Mouse (Mus musculus) erythroid progenitor cell, adult 5-6 weeks (primary cell): ENCODE data around the gene Tlr3. TPM values are rescaled to one million over a fixed set of nuclear protein-coding genes. Genes with fewer than 3 reads are reported as not detected.

Experiments
- ATAC-seq: replicated peaks from 2 replicates; pipeline ENCODE4 v1.8.0; 2016; ENCODE audit warnings: moderate number of reproducible peaks, mild to moderate bottlenecking, moderate TSS enrichment, inconsistent platforms; ENCODE audit not compliant: poor library complexity, low FRiP score, severe bottlenecking
- total RNA-seq, 2 experiments: library from RNA; stranded (forward) in 1 of 2; stranded (reverse) in 1 of 2; fragments of 150-400 nt in 1 of 2; fragments of 186-747, 209-891 nt in 1 of 2; gene quantifications; 2 replicates each; pipeline versions ENCODE4 v1.2.3 to v1.2.4; 2015 to 2017; ENCODE audit warnings: low replicate concordance in 2 of 2

Gene Tlr3
- total RNA-seq, 2 experiments from 2014 or later: 0.68 TPM; not detected in 1

DNA sequence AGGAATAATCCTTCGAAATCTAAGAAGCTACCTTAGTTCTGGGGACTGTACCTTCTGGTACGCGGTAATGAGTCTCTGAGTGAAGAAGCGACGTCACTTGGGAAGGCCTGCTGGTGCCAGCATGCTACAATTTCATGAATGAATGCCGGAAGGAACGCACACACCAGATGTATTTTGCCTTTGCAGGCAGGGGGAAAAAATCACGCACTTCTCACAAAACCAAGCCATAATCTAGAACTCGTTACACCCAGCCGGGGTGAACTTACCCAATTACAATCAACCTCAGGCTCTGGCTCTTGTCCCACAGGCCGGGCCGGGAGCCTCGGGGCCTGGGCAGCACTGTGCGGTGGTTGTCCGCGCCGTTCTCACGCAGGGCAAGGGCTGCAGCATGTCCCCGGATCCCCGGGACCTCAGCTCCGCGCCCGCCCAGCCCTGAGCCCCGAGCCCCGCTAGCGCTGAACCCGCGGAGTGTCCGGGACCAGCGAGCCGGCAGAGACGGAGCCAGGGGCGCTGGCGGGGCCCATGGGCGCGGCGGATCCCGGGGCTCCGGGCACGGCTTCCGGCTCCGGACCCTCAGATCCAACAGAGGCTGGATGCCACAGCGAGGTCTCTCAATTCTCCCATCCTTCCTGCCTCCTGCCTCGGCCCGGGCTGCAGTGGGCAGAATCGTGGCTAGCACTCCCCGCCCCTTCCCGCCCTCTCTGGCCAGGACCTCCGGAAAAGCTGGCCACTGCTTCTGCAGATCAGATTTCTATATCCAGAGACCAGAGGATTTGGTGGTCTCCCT lies 52.6 kb downstream of the Tlr3 start:
- no peak for ATAC-seq

DNA sequence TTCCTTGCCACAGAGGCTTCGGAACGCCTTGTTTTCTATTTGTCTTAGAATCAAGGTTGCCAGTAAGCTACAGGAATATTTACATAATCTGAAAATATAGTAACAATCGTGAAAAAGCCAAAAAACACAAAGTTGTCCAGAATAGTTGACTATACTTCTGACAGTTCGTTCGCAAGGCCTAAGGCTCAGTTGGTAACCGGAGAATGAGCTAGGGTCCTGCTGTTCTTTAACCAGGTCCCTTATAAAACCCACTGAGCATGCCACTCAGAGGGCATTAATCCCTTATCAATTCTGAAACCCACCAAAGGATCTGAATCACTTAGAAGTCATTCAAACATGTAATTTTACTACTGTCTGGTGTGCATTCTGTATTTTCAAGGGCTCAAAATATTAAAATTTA lies 55.1 kb downstream of the Tlr3 start:
- no peak for ATAC-seq

Other genes starting within 250 kb of the Tlr3 start
- not detected in 2 replicates for gene F11, start 149.0 kb downstream of the Tlr3 start, total RNA-seq (2015; ENCODE audit: low replicate concordance)
- gene F11, start 149.0 kb downstream of the Tlr3 start, total RNA-seq (2017; ENCODE audit: low replicate concordance): not detected in 2 replicates
- not detected in 2 replicates for gene Klkb1, start 116.2 kb downstream of the Tlr3 start, total RNA-seq (2015; ENCODE audit: low replicate concordance)
- not detected in 2 replicates for gene Klkb1, start 116.2 kb downstream of the Tlr3 start, total RNA-seq (2017; ENCODE audit: low replicate concordance)
- not detected in 2 replicates for gene Gm45753, start 102.6 kb downstream of the Tlr3 start, total RNA-seq (2015; ENCODE audit: low replicate concordance)
- 0.13 TPM in 1 of 2 replicates, not detected in the other for gene Gm45753, start 102.6 kb downstream of the Tlr3 start, total RNA-seq (2017; ENCODE audit: low replicate concordance)
- gene Cyp4v3, start 77.9 kb downstream of the Tlr3 start, total RNA-seq (2015; ENCODE audit: low replicate concordance): 1.3 and 2.5 TPM in 2 replicates
- 0.91 and 1.5 TPM in 2 replicates for gene Cyp4v3, start 77.9 kb downstream of the Tlr3 start, total RNA-seq (2017; ENCODE audit: low replicate concordance)
- not detected in 2 replicates for gene Fam149a, start 28.8 kb downstream of the Tlr3 start, total RNA-seq (2015; ENCODE audit: low replicate concordance)
- gene Fam149a, start 28.8 kb downstream of the Tlr3 start, total RNA-seq (2017; ENCODE audit: low replicate concordance): not detected in 2 replicates
- gene Sorbs2, start 96.7 kb upstream of the Tlr3 start, total RNA-seq (2015; ENCODE audit: low replicate concordance): 0.42 TPM in 1 of 2 replicates, not detected in the other
- 0.91 TPM in 1 of 2 replicates, not detected in the other for gene Sorbs2, start 96.7 kb upstream of the Tlr3 start, total RNA-seq (2017; ENCODE audit: low replicate concordance)